Mouse (Mus musculus) hindbrain, embryonic 13.5 days (tissue): Measurements from ENCODE around the gene Timeless. TPM values are rescaled to one million over a fixed set of nuclear protein-coding genes. Genes with fewer than 3 reads are reported as not detected.

Source experiments
- polyA plus RNA-seq: library from polyadenylated mRNA; unstranded; fragments of >200 nt; fragmentation: Nextera tagmentation; extraction: Ambion mirVana; gene quantifications from 2 replicates; pipeline ENCODE4 v1.2.1, GENCODE M21; 2015

Gene Timeless
- polyA plus RNA-seq, 1 experiment from 2014 or later, result 24.6 TPM

Other genes starting within 250 kb of the Timeless start
- gene Hsd17b6, start 224.5 kb upstream of the Timeless start, polyA plus RNA-seq, result not detected in 2 replicates
- 33.9 and 39.4 TPM in 2 replicates for gene Prim1, start 216.9 kb upstream of the Timeless start, polyA plus RNA-seq
- gene Naca, start 196.5 kb upstream of the Timeless start, polyA plus RNA-seq, result 609 and 615 TPM in 2 replicates
- 440 and 454 TPM in 2 replicates for gene Ptges3, start 173.1 kb upstream of the Timeless start, polyA plus RNA-seq
- 2,105 and 2,130 TPM in 2 replicates for gene Atp5b, start 148.8 kb upstream of the Timeless start, polyA plus RNA-seq
- gene Baz2a, start 140.5 kb upstream of the Timeless start, polyA plus RNA-seq, result 12.6 and 13.4 TPM in 2 replicates
- gene Rbms2, start 51.8 kb upstream of the Timeless start, polyA plus RNA-seq, result 11.1 and 13.1 TPM in 2 replicates
- 0.75 and 1.3 TPM in 2 replicates for gene Gls2, start 37.6 kb upstream of the Timeless start, polyA plus RNA-seq
- gene Spryd4, start 20.3 kb upstream of the Timeless start, polyA plus RNA-seq, result 19.6 and 21.7 TPM in 2 replicates
- 0.14 and 0.21 TPM in 2 replicates for gene Mip, start 6.2 kb upstream of the Timeless start, polyA plus RNA-seq
- 0.18 and 0.27 TPM in 2 replicates for gene Apon, start 22.0 kb downstream of the Timeless start, polyA plus RNA-seq
- not detected in 2 replicates for gene Apof, start 36.6 kb downstream of the Timeless start, polyA plus RNA-seq
- gene Stat2, start 38.5 kb downstream of the Timeless start, polyA plus RNA-seq, result 21.4 and 22.6 TPM in 2 replicates
- 0.10 TPM in 1 of 2 replicates, not detected in the other for gene Il23a, start 66.7 kb downstream of the Timeless start, polyA plus RNA-seq
- gene Pan2, start 71.3 kb downstream of the Timeless start, polyA plus RNA-seq, result 25.3 and 25.8 TPM in 2 replicates
- gene Cnpy2, start 90.4 kb downstream of the Timeless start, polyA plus RNA-seq, result 227 and 228 TPM in 2 replicates
- gene Cs, start 105.7 kb downstream of the Timeless start, polyA plus RNA-seq, result 232 and 235 TPM in 2 replicates
- gene Coq10a, start 136.9 kb downstream of the Timeless start, polyA plus RNA-seq, result 31.1 and 37.6 TPM in 2 replicates
- gene Ankrd52, start 145.1 kb downstream of the Timeless start, polyA plus RNA-seq, result 11.7 and 12.9 TPM in 2 replicates
- gene Slc39a5, start 169.2 kb downstream of the Timeless start, polyA plus RNA-seq, result not detected in 2 replicates
- gene Nabp2, start 179.4 kb downstream of the Timeless start, polyA plus RNA-seq, result 126 and 139 TPM in 2 replicates
- gene Rnf41, start 179.6 kb downstream of the Timeless start, polyA plus RNA-seq, result 81.9 and 83.8 TPM in 2 replicates
- gene Smarcc2, start 227.2 kb downstream of the Timeless start, polyA plus RNA-seq, result 195 and 196 TPM in 2 replicates